Mouse (Mus musculus) C2C12 (cell line): ENCODE measurements around the gene Gm21190.
A peak's percentile ranks its signal among the peaks of the same experiment; 100 is the strongest.

Experiments used
- CEBPB ChIP-seq: IDR thresholded peaks from one replicate; pipeline ENCODE4 v1.6.1; 2011; ENCODE audit warnings: low read depth, mild to moderate bottlenecking, control low read depth, moderate library complexity
- CTCF ChIP-seq: IDR thresholded peaks from one replicate; pipeline ENCODE4 v1.5.1; 2011; ENCODE audit not compliant: control insufficient read depth, insufficient read depth, insufficient read length
- USF1 ChIP-seq: IDR thresholded peaks from one replicate; pipeline ENCODE4 v1.6.1; 2011; ENCODE audit warnings: low read depth, mild to moderate bottlenecking, control low read depth, moderate library complexity

DNA sequence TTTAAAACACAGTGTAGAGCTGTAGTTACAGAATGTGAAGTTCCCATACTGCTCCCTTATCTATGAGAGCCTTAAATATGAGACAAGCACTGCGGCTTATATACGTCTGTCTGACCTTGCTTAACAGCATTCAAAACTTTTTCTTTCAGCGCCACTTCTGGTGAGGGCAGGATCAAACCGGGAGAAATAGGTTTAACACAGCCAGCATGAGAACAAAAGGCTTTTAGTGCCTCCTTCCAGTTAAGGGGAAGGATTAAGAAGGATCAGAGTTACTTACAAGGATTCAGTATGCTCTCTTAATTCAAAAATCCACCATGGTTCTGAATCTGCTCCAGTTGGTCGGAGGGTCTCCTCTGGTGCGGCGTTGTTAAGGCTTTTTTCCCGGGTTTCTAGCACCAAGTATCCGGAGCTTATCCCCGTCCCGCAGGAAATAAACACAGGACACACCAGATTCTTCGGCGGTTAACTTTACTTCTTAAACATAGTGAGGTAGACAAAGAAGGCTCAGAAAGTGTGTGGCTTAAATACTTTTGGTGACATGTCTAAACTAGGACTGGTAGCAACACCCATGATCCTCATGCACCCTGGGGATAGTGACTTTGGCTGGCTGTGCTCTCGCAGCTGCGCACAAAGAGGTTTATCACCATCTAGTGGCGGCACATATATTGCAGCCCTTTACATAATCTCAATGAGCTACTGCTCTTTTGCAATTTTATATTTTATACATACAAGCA is 22.3 kb downstream of the Gm21190 start:
- TF ChIP-seq USF1 (no peak), CTCF (peak; percentile 51), CEBPB (peak; percentile 26)
